Mouse (Mus musculus): ENCODE results near the gene Crybg1.

- no peak for TF ChIP-seq POLR2A (IDR thresholded peaks at IDR 0.05; ENCODE audit: low read depth, low read length)
- TF ChIP-seq CTCF (IDR thresholded peaks at IDR 0.05; ENCODE audit: extremely low read depth, insufficient read length, insufficient replicate concordance, low read depth, low read length), result no peak
Measured at GRCm38 (mm10) chr10:44037918-44038544, 110.6 kb downstream of the Crybg1 start.

All from small intestine, adult 2 months (tissue).